Mouse (Mus musculus): ENCODE results near the gene Nav2. TPM values are rescaled to one million over a fixed set of nuclear protein-coding genes. Genes with fewer than 3 reads are reported as not detected.

Nav2 gene
- total and polyA plus RNA-seq, 3 experiments, result 1.0 TPM; not detected in 2

GRCm38 (mm10) chr7:49334163-49334562 lies 425.6 kb downstream of the Nav2 start:
- Histone ChIP-seq H3K4me1 (ENCODE audit: insufficient read depth, low read depth, low read length) (no peaks in the 10 kb centered on the region), H3K4me3 (ENCODE audit: low read depth, low read length) (no peak overlapping the region), H3K36me3 (replicated peaks) (no peaks in the 10 kb centered on the region), H3K9me3 (replicated peaks) (peaks cover 52% of the 10 kb centered on the region), H3K27me3 (ENCODE audit: insufficient read depth, low read length) (no peaks in the 10 kb centered on the region)
- TF ChIP-seq CTCF (IDR thresholded peaks at IDR 0.05; ENCODE audit: low read depth, low read length), result no peak
- TF ChIP-seq POLR2AphosphoS5 (IDR thresholded peaks at IDR 0.05; ENCODE audit: insufficient replicate concordance, low read depth, low read length), result no peak
- no peak for ATAC-seq (ENCODE audit: extremely low read depth, insufficient number of reproducible peaks, low FRiP score, poor library complexity, severe bottlenecking)
- DNase-seq (ENCODE audit: low spot score), result no peak

- Histone ChIP-seq H3K9me3 (replicated peaks) (peaks cover 49% of the 10 kb centered on the region), H3K4me3 (ENCODE audit: low read depth, low read length) (no peak overlapping the region), H3K4me1 (ENCODE audit: insufficient read depth, low read depth, low read length) (no peaks in the 10 kb centered on the region), H3K36me3 (replicated peaks) (no peaks in the 10 kb centered on the region), H3K27me3 (ENCODE audit: insufficient read depth, low read length) (no peaks in the 10 kb centered on the region)
- no peak for TF ChIP-seq GATA2 (IDR thresholded peaks at IDR 0.05; ENCODE audit: borderline replicate concordance, low read depth, low read length)
- no peak for TF ChIP-seq GATA1 (IDR thresholded peaks at IDR 0.05; ENCODE audit: borderline replicate concordance, low read length)
- TF ChIP-seq POLR2AphosphoS5 (IDR thresholded peaks at IDR 0.05; ENCODE audit: insufficient replicate concordance, low read depth, low read length), result no peak
- no peak for TF ChIP-seq CTCF (IDR thresholded peaks at IDR 0.05; ENCODE audit: low read depth, low read length)
- TF ChIP-seq TAL1 (conservative IDR thresholded peaks at IDR 0.05; ENCODE audit: low read depth, low read length), result no peak
- ATAC-seq (ENCODE audit: extremely low read depth, insufficient number of reproducible peaks, low FRiP score, poor library complexity, severe bottlenecking), result no peak
- no peak for DNase-seq (ENCODE audit: low spot score)
These were observed 426.5 kb downstream of the Nav2 start for GRCm38 (mm10) chr7:49335056-49335455.

DNA sequence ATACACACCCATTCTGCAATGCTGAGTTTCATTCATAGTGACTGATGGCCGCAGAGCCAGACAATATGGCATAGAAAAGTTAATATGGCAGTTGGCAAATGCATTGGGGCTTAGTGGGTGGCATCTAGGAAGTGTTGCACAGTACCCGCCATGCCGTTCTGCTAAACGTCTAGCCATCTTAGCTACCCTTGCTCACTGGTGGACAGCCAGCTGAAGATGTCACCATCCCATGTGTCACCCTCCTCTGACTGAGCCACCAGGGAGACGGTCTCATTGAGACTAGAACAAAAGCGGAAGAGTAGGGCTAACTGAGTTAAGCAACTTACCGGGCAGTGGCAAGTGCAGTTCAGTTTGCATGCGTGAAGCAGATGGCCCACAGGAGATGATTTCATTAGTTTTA lies 428.2 kb downstream of the Nav2 start:
- H3K9me3 ChIP-seq (replicated peaks), result peaks cover 42% of the 10 kb centered on the region
- TF ChIP-seq TAL1 (conservative IDR thresholded peaks at IDR 0.05; ENCODE audit: low read depth, low read length) (no peak), GATA2 (IDR thresholded peaks at IDR 0.05; ENCODE audit: borderline replicate concordance, low read depth, low read length) (no peak)
- DNase-seq (ENCODE audit: low spot score) (no peak), ATAC-seq (ENCODE audit: extremely low read depth, insufficient number of reproducible peaks, low FRiP score, poor library complexity, severe bottlenecking) (no peak)
- H3K4me1 ChIP-seq (ENCODE audit: insufficient read depth, low read depth, low read length), result no peaks in the 10 kb centered on the region
- H3K4me3 ChIP-seq (ENCODE audit: low read depth, low read length), result no peak overlapping the region
- no peaks in the 10 kb centered on the region for H3K36me3 ChIP-seq (replicated peaks)
- H3K27me3 ChIP-seq (ENCODE audit: insufficient read depth, low read length), result no peaks in the 10 kb centered on the region

DNA sequence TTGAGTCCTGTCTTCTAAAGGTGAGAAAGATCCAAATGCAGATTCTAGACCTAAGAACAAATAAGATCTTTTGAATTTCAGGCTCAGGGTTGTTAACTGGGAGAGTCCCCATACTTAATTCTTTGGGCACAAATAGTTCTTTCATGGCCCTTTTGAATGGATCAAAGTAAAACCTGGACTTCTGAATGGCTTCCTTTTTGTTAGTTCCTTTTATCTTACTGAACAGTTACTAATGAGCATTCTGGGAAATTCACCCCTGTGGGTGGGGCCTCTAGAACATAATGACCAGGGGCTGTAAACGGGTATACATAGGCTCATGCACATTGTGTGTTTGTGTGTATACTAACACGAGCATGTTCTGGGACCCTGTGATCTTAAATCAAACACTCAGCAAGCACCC lies 429.2 kb downstream of the Nav2 start:
- no peaks in the 10 kb centered on the region for H3K27me3 ChIP-seq (ENCODE audit: insufficient read depth, low read length)
- TF ChIP-seq GATA1 (IDR thresholded peaks at IDR 0.05; ENCODE audit: borderline replicate concordance, low read length), result no peak
- no peak for TF ChIP-seq TAL1 (conservative IDR thresholded peaks at IDR 0.05; ENCODE audit: low read depth, low read length)
- TF ChIP-seq CTCF (IDR thresholded peaks at IDR 0.05; ENCODE audit: low read depth, low read length), result no peak
- TF ChIP-seq POLR2AphosphoS5 (IDR thresholded peaks at IDR 0.05; ENCODE audit: insufficient replicate concordance, low read depth, low read length), result no peak
- TF ChIP-seq GATA2 (IDR thresholded peaks at IDR 0.05; ENCODE audit: borderline replicate concordance, low read depth, low read length), result no peak
- H3K9me3 ChIP-seq (replicated peaks), result peaks cover 42% of the 10 kb centered on the region

DNA sequence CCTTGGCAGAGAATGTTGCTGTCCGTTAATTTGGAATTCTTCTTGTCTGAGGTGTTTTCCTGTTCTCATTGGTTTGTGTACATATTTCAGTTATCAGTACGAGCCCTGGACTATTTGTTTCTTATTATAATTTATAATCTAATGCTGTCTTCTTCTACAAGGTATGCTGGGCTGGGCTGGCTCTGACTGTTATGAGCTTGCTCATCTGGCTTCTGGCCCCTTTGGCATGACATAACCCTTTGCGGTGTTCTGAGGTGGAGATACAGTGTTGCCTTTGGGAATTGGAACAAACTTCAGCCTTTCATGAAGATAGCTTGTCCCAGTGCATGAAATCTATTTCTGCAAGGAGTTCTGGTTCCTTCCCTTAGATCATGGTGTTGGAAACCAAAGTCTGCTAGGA lies 431.4 kb downstream of the Nav2 start:
- peaks cover 52% of the 10 kb centered on the region for H3K9me3 ChIP-seq (replicated peaks)
- ATAC-seq (ENCODE audit: extremely low read depth, insufficient number of reproducible peaks, low FRiP score, poor library complexity, severe bottlenecking) (no peak), DNase-seq (ENCODE audit: low spot score) (no peak)
- no peak overlapping the region for H3K4me3 ChIP-seq (ENCODE audit: low read depth, low read length)
- TF ChIP-seq GATA2 (IDR thresholded peaks at IDR 0.05; ENCODE audit: borderline replicate concordance, low read depth, low read length) (no peak), POLR2AphosphoS5 (IDR thresholded peaks at IDR 0.05; ENCODE audit: insufficient replicate concordance, low read depth, low read length) (no peak), TAL1 (conservative IDR thresholded peaks at IDR 0.05; ENCODE audit: low read depth, low read length) (no peak), CTCF (IDR thresholded peaks at IDR 0.05; ENCODE audit: low read depth, low read length) (no peak), GATA1 (IDR thresholded peaks at IDR 0.05; ENCODE audit: borderline replicate concordance, low read length) (no peak)
- H3K4me1 ChIP-seq (ENCODE audit: insufficient read depth, low read depth, low read length), result no peaks in the 10 kb centered on the region
- H3K36me3 ChIP-seq (replicated peaks), result no peaks in the 10 kb centered on the region
- H3K27me3 ChIP-seq (ENCODE audit: insufficient read depth, low read length), result no peaks in the 10 kb centered on the region

More for the DNA sequence above, 429.2 kb downstream of the Nav2 start:
- H3K36me3 ChIP-seq (replicated peaks), result no peaks in the 10 kb centered on the region
- DNase-seq (ENCODE audit: low spot score), result no peak
- no peak overlapping the region for H3K4me3 ChIP-seq (ENCODE audit: low read depth, low read length)
- no peaks in the 10 kb centered on the region for H3K4me1 ChIP-seq (ENCODE audit: insufficient read depth, low read depth, low read length)
- ATAC-seq (ENCODE audit: extremely low read depth, insufficient number of reproducible peaks, low FRiP score, poor library complexity, severe bottlenecking), result no peak

- ATAC-seq (ENCODE audit: extremely low read depth, insufficient number of reproducible peaks, low FRiP score, poor library complexity, severe bottlenecking) (no peak), DNase-seq (ENCODE audit: low spot score) (no peak)
- TF ChIP-seq GATA1 (IDR thresholded peaks at IDR 0.05; ENCODE audit: borderline replicate concordance, low read length) (no peak), TAL1 (conservative IDR thresholded peaks at IDR 0.05; ENCODE audit: low read depth, low read length) (no peak), GATA2 (IDR thresholded peaks at IDR 0.05; ENCODE audit: borderline replicate concordance, low read depth, low read length) (no peak), POLR2AphosphoS5 (IDR thresholded peaks at IDR 0.05; ENCODE audit: insufficient replicate concordance, low read depth, low read length) (no peak), CTCF (IDR thresholded peaks at IDR 0.05; ENCODE audit: low read depth, low read length) (no peak)
- Histone ChIP-seq H3K27me3 (ENCODE audit: insufficient read depth, low read length) (no peaks in the 10 kb centered on the region), H3K4me1 (ENCODE audit: insufficient read depth, low read depth, low read length) (no peaks in the 10 kb centered on the region), H3K36me3 (replicated peaks) (no peaks in the 10 kb centered on the region), H3K9me3 (replicated peaks) (peaks cover 57% of the 10 kb centered on the region), H3K4me3 (ENCODE audit: low read depth, low read length) (no peak overlapping the region)
These were observed 432.8 kb downstream of the Nav2 start for GRCm38 (mm10) chr7:49341151-49341918.
